Mouse (Mus musculus) B cell, adult 67 days (primary cell): Measurements from ENCODE around the gene Olfr739. TPM values are rescaled to one million over a fixed set of nuclear protein-coding genes. Genes with fewer than 3 reads are reported as not detected.

Experiments used
- total RNA-seq, 2 experiments: library from RNA; stranded (reverse); gene quantifications; 4 replicates each; pipeline ENCODE4 v1.2.4; 2023

Gene Olfr739
- total RNA-seq, result not detected

DNA sequence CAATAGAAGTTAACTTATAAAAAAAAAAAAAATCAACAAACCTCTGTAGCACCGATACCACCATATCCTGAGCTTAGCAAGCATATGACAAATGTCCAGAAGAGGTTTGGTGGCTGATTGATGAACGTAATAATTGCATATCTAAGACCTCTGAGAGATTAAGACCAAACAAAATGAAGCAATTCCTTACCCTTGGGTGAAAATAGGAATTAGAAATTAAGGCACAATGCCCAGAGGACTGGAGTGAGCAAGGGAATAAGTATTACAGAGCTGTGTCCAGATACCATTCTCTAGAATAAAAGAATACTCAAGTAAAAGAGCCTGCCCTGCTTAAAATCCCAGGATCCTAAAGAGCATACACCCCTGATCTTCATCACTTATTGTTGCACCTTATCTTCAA lies at the start of gene Olfr739:
TSS of gene Olfr739 (plus strand) at position 301 of the 400 bp plus-strand sequence.

GRCm38 (mm10) chr14:50380863-50381262 lies 37.6 kb upstream of the Olfr739 start, which contains the start of gene Olfr736:
Olfr736 (plus strand) TSS chr14:50381163.

DNA sequence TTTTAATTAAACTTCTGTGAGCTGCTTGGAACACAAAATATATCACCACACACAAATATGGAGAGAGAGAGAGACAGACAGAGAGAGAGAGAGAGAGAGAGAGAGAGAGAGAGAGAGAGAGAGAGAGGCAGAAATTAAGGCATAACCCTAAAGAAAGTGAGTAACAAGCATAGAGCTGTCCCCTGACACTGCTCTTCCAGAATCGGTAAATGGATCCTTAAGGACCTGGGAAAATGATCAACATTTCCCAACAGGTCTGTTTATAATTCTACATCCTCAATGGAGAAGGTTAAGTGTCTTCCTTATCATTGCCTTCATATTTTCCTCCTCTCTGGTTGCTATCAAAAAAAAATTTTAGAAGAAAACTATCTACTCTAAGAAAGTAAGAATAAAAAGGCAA lies 11.2 kb upstream of the Olfr739 start, which contains the start of gene Olfr738:
TSS of gene Olfr738 (plus strand) at position 301 of the 400 bp plus-strand sequence.

GRCm38 (mm10) chr14:50445245-50445644 lies 26.8 kb downstream of the Olfr739 start, which contains the start of gene Olfr740:
Olfr740 (plus strand) TSS chr14:50445545.

GRCm38 (mm10) chr14:50472438-50472837 lies 54.0 kb downstream of the Olfr739 start, which contains the start of gene Olfr741:
Olfr741 (plus strand) TSS chr14:50472738.

Other genes with a start within 250 kb of the Olfr739 start
- not detected for gene Olfr730, start 230.4 kb upstream of the Olfr739 start, total RNA-seq
- gene Olfr731, start 176.8 kb upstream of the Olfr739 start, total RNA-seq, result not detected
- gene Olfr732, start 134.4 kb upstream of the Olfr739 start, total RNA-seq, result not detected
- not detected for gene Olfr733, start 117.1 kb upstream of the Olfr739 start, total RNA-seq
- not detected for gene Olfr734, start 91.9 kb upstream of the Olfr739 start, total RNA-seq
- not detected for gene Olfr735, start 69.8 kb upstream of the Olfr739 start, total RNA-seq
- gene Tlr11, start 60.7 kb upstream of the Olfr739 start, total RNA-seq, result not detected
- gene Olfr736, start 37.5 kb upstream of the Olfr739 start, total RNA-seq, result not detected
- not detected for gene Olfr738, start 11.1 kb upstream of the Olfr739 start, total RNA-seq
- gene Olfr740, start 26.9 kb downstream of the Olfr739 start, total RNA-seq, result not detected
- not detected for gene Olfr741, start 54.1 kb downstream of the Olfr739 start, total RNA-seq
- not detected for gene Olfr742, start 85.0 kb downstream of the Olfr739 start, total RNA-seq
- gene Olfr743, start 103.2 kb downstream of the Olfr739 start, total RNA-seq, result not detected
- not detected for gene Olfr744, start 196.3 kb downstream of the Olfr739 start, total RNA-seq
- not detected for gene Olfr745, start 220.8 kb downstream of the Olfr739 start, total RNA-seq
- not detected for gene Olfr746, start 228.5 kb downstream of the Olfr739 start, total RNA-seq